ENCODE assay signal across 1 mouse cellular context in genomic region chr11:58103697-58104306, GRCm38 (mm10).
TF ChIP-seq lines count a peak whose summit lies in the region.

Gene Cnot8, plus strand, starts transcription at chr11:58104153.

TF ChIP-seq in CH12.LX, 34 proteins besides CTCF, POLR2A, EP300 and RAD21 (continued from another document):
- peak; percentile 76; the same call in 1 of the 2 replicates for TF ChIP-seq POLR2AphosphoS2 (IDR thresholded peaks at IDR 0.05; ENCODE audit: low read depth, low read length)
- TF ChIP-seq KAT2A (IDR thresholded peaks at IDR 0.05; ENCODE audit: insufficient replicate concordance, low read length), result peak; percentile 88; the same call in 1 of the 2 replicates
- TF ChIP-seq MEF2A (IDR thresholded peaks at IDR 0.05; ENCODE audit: borderline replicate concordance, low read depth, low read length), result peak; percentile 86
- TF ChIP-seq CHD1 (IDR thresholded peaks at IDR 0.05; ENCODE audit: low read depth, low read length), result 0 out of 2 replicates have a peak, but pooled peaks have one; percentile 21
- TF ChIP-seq MXI1 (IDR thresholded peaks at IDR 0.05; ENCODE audit: low read depth, low read length), result peak; percentile 82; the same call in 1 of the 2 replicates
- no peak for TF ChIP-seq ZC3H11A (IDR thresholded peaks at IDR 0.05; ENCODE audit: low read depth, low read length)
- TF ChIP-seq ELF1 (IDR thresholded peaks at IDR 0.05; ENCODE audit: low read depth, low read length), result peak; percentile 92
- TF ChIP-seq GABPA (IDR thresholded peaks at IDR 0.05; ENCODE audit: insufficient replicate concordance, low read depth, low read length), result peak; percentile 57; the same call in 1 of the 2 replicates
- no peak for TF ChIP-seq UBTF (IDR thresholded peaks at IDR 0.05; ENCODE audit: low read depth, low read length)
- peak; percentile 84 for TF ChIP-seq IRF4 (IDR thresholded peaks at IDR 0.05; ENCODE audit: low read depth, low read length)
- TF ChIP-seq CHD2 (IDR thresholded peaks at IDR 0.05; ENCODE audit: low read length), result peak; percentile 83
